ENCODE assay signal across 13 mouse cellular contexts in the genomic region with DNA sequence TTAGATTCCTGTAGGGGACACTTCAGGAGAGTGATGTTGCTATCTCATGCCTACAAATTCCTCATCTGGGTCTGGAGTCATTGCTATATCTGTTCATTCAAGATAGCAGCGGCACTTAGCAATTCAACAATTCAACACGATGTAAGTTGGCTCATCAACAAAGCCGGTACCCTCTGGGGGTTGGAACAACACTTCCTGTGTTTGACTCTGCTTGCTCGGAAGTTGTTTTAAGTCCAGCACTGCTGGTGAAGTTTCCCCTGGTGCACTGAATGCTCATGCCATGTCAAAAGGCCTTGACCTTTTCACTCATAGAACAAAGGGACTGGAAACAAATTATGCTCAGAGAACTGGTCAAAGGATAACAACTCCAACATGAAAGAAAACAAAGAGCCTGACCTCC.
DNase-seq lines count a peak whose midpoint lies in the region; ATAC-seq and TF ChIP-seq lines count a peak whose summit lies in the region.
"Had no signal": no experiment of that assay in that cellular context is flagged by ENCODE, and none has a peak within 500 bp of the region (broad histone marks: within the 10 kb centered on the region; RNA-seq: fewer than 3 reads in every experiment).

No protein-coding gene starts in this region.

- DNase-seq in forebrain, postnatal 0 days = no peak
- no peak for DNase-seq in forebrain, embryonic 14.5 days (ENCODE audit: low spot score)
- DNase-seq in thymus, postnatal 25 days = peak; percentile 22
- DNase-seq in thymus, postnatal 0 days (ENCODE audit: low spot score) = no peak
- DNase-seq in lung, postnatal 36 days = peak; percentile 7
- no peak for DNase-seq in gastrocnemius, postnatal 4 days (ENCODE audit: low spot score in 2 of 2)
- DNase-seq in MN1 (ENCODE audit: low spot score) = no peak
- DNase-seq: kidney, postnatal 4 days had no signal

- H3K9me3 ChIP-seq in forebrain, postnatal 0 days (ENCODE audit: low read length) = no peaks in the 10 kb centered on the region
- no peaks in the 10 kb centered on the region for H3K9me3 ChIP-seq in forebrain, embryonic 14.5 days (replicated peaks; ENCODE audit: control insufficient read depth, low read length)
- H3K9me3 ChIP-seq: embryonic facial prominence, embryonic 13.5 days; limb, embryonic 15.5 days; neural tube, embryonic 12.5 days had no signal

- TF ChIP-seq CTCF in forebrain, postnatal 0 days (IDR thresholded peaks at IDR 0.05; ENCODE audit: low read depth) = no peak

- no peak overlapping the region for H3K4me2 ChIP-seq in forebrain, postnatal 0 days (ENCODE audit: low read depth)
- no peak overlapping the region for H3K4me2 ChIP-seq in forebrain, embryonic 14.5 days (ENCODE audit: low read length)
- H3K4me2 ChIP-seq: embryonic facial prominence, embryonic 13.5 days; limb, embryonic 15.5 days; neural tube, embryonic 12.5 days had no signal

- no peak overlapping the region for H3K27ac ChIP-seq in forebrain, postnatal 0 days (ENCODE audit: low read depth, low read length)
- H3K27ac ChIP-seq in forebrain, embryonic 14.5 days (ENCODE audit: low read depth, low read length) = no peak overlapping the region
- H3K27ac ChIP-seq: embryonic facial prominence, embryonic 13.5 days; limb, embryonic 15.5 days; neural tube, embryonic 12.5 days had no signal

- no peak overlapping the region for H3K9ac ChIP-seq in forebrain, postnatal 0 days
- H3K9ac ChIP-seq in forebrain, embryonic 14.5 days (ENCODE audit: low read length) = no peak overlapping the region
- H3K9ac ChIP-seq: embryonic facial prominence, embryonic 13.5 days; limb, embryonic 15.5 days; neural tube, embryonic 12.5 days had no signal

- H3K27me3 ChIP-seq in forebrain, postnatal 0 days (ENCODE audit: insufficient read depth, low read length) = no peaks in the 10 kb centered on the region
- H3K27me3 ChIP-seq in forebrain, embryonic 14.5 days (replicated peaks; ENCODE audit: control insufficient read depth, insufficient read depth, low read length) = no peaks in the 10 kb centered on the region
- H3K27me3 ChIP-seq: CH12.LX; embryonic facial prominence, embryonic 13.5 days; limb, embryonic 15.5 days; neural tube, embryonic 12.5 days had no signal

- H3K4me1 ChIP-seq in forebrain, postnatal 0 days (ENCODE audit: insufficient read depth) = no peaks in the 10 kb centered on the region
- H3K4me1 ChIP-seq in forebrain, embryonic 14.5 days (ENCODE audit: control insufficient read depth, insufficient read depth, low read length) = peaks cover 3% of the 10 kb centered on the region; the same call in 1 of the 2 replicates
- H3K4me1 ChIP-seq: embryonic facial prominence, embryonic 13.5 days; limb, embryonic 15.5 days had no signal

- peak; percentile 25; the same call in 1 of the 2 replicates for ATAC-seq in forebrain, postnatal 0 days
- ATAC-seq in forebrain, embryonic 14.5 days = no peak
- ATAC-seq in inflammation-experienced regulatory T-cells, adult 6 months = no peak

- H3K4me3 ChIP-seq in forebrain, postnatal 0 days (ENCODE audit: low read depth, low read length) = no peak overlapping the region
- H3K4me3 ChIP-seq in forebrain, embryonic 14.5 days (ENCODE audit: low read depth, low read length) = no peak overlapping the region
- H3K4me3 ChIP-seq: embryonic facial prominence, embryonic 13.5 days; limb, embryonic 15.5 days; neural tube, embryonic 12.5 days had no signal

- WGBS in forebrain, postnatal 0 days = 16% methylated on average over 4 of the region's 4 CpGs
- 14% methylated on average over 4 of the region's 4 CpGs for WGBS in forebrain, embryonic 14.5 days

- H3K36me3 ChIP-seq in forebrain, postnatal 0 days (ENCODE audit: insufficient read depth) = no peaks in the 10 kb centered on the region
- H3K36me3 ChIP-seq in forebrain, embryonic 14.5 days (ENCODE audit: control insufficient read depth, insufficient read depth, low read length) = no peaks in the 10 kb centered on the region
- H3K36me3 ChIP-seq: embryonic facial prominence, embryonic 13.5 days; limb, embryonic 15.5 days; neural tube, embryonic 12.5 days had no signal

Comparison
In these comparisons a context has a peak if more than half of its experiments do, and no peak if none do; other contexts are left out.
1. DNase-seq: peak in thymus, postnatal 25 days (single experiment) and lung, postnatal 36 days (single experiment); none in forebrain, postnatal 0 days (single experiment), forebrain, embryonic 14.5 days (single experiment), thymus, postnatal 0 days (single experiment), gastrocnemius, postnatal 4 days (0 of 2) and MN1 (single experiment).